Mouse (Mus musculus): ENCODE measurements around the gene Kars. TPM values are rescaled to one million over a fixed set of nuclear protein-coding genes. Genes with fewer than 3 reads are reported as not detected.

The Kars gene
- total and polyA plus RNA-seq, 3 experiments = 257 to 400 (median 304) TPM

- peak; percentile 36; the same call in 1 of the 2 replicates for TF ChIP-seq IRF4 (IDR thresholded peaks at IDR 0.05; ENCODE audit: low read depth, low read length)
These were observed at the start of gene Kars, which contains the start of gene Terf2ip (continued) for GRCm38 (mm10) chr8:112010997-112011815.

DNA sequence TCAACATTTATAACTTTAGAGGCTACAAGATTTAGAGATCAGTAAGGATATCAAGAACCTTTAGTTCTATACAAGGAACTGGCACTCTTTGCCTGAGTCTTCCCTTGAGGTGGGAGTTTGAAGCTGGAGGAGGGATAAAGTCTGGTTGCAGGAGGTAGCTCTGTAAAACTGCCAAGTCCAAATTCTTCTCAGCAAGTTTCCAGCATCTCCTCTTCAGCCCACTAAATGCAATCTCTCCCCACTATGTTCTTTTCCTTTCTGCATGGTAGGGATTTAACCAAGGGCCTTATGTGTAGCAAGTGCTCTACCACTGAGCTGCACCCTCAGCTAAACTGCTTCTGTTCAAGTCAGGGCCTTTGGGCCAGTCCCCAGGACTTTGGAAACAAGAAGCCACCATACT is 43.3 kb upstream of the Kars start:
- Histone ChIP-seq H3K36me3 (replicated peaks in 1 of 2; ENCODE audit: control insufficient read depth in 1 of 2, insufficient read depth in 1 of 2, low read length in 1 of 2) (no peaks in the 10 kb centered on the region), H3K9me3 (replicated peaks; ENCODE audit: low read length) (peaks cover 2% of the 10 kb centered on the region), H3K4me2 (ENCODE audit: insufficient read depth, low read depth, poor library complexity, severe bottlenecking) (no peak overlapping the region), H3K79me2 (replicated peaks; ENCODE audit: control insufficient read depth, extremely low read depth, insufficient read depth, poor library complexity, severe bottlenecking) (no peaks in the 10 kb centered on the region), H3K27me3 (replicated peaks) (peaks cover 60% of the 10 kb centered on the region), H3K27ac (ENCODE audit: insufficient read depth, low read depth) (no peak overlapping the region), H3K9ac (ENCODE audit: insufficient read depth, low read depth) (no peak overlapping the region), H3K4me3 (replicated peaks in 1 of 3; ENCODE audit: low read depth in 2 of 3, low read length in 2 of 3, poor library complexity in 1 of 3) (no peak overlapping the region), H3K4me1 (ENCODE audit: control insufficient read depth in 1 of 2, insufficient read depth in 2 of 2) (no peaks in the 10 kb centered on the region)
- DNase-seq (ENCODE audit: extremely low read depth) = no peak
- in situ Hi-C loops (cut with MboI; ENCODE audit: low pct_ligation_motif_present, low pct_unique_long_range_greater_than_20kb, low sequenced_read_pairs) = loop anchor here (10.0 kb wide), 1 partner anchor 1580 kb away; the partner anchor contains the start of gene Mon1b
- TF ChIP-seq PAX5 (IDR thresholded peaks at IDR 0.05; ENCODE audit: low read length) (no peak), HCFC1 (IDR thresholded peaks at IDR 0.05; ENCODE audit: low read depth, low read length) (no peak), SIN3A (IDR thresholded peaks at IDR 0.05; ENCODE audit: low read length) (no peak), CTCF (conservative IDR thresholded peaks at IDR 0.05 in 1 of 2, IDR thresholded peaks at IDR 0.05 in 1 of 2; ENCODE audit: low read depth in 2 of 2, low read length in 2 of 2) (no peak), USF1 (IDR thresholded peaks at IDR 0.05; ENCODE audit: low read depth, low read length) (no peak), NRF1 (IDR thresholded peaks at IDR 0.05; ENCODE audit: low read depth, low read length) (no peak), ZKSCAN1 (IDR thresholded peaks at IDR 0.05; ENCODE audit: borderline replicate concordance, low read depth, low read length) (no peak)
- dilution Hi-C loops (cut with MboI; ENCODE audit: extremely low pct_ligation_motif_present, extremely low pct_unique_long_range_greater_than_20kb, low sequenced_read_pairs) = no loop called here

DNA sequence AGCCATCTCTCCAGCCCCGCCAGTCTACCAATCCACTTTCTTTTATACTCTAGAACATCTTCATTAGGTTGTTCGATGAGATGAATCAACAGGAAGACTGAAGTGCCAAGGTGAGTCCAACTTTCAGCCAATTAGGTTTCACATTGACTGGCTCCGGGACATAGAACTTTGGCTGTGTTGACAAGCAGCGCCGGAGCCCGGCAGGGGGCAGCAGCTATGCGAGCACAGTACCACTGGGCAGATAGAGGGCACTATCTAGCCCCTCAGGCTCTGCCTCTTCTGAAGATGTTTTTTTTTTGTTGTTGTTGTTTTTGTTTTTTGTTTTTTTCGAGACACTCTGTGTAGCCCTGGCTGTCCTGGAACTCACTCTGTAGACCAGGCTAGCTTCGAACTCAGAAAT is 40.4 kb upstream of the Kars start:
- peaks cover 52% of the 10 kb centered on the region for H3K27me3 ChIP-seq (replicated peaks)
- no peaks in the 10 kb centered on the region for H3K36me3 ChIP-seq (replicated peaks in 1 of 2; ENCODE audit: control insufficient read depth in 1 of 2, insufficient read depth in 1 of 2, low read length in 1 of 2)
- H3K4me2 ChIP-seq (ENCODE audit: insufficient read depth, low read depth, poor library complexity, severe bottlenecking) = no peak overlapping the region
- TF ChIP-seq CTCF (conservative IDR thresholded peaks at IDR 0.05 in 1 of 2, IDR thresholded peaks at IDR 0.05 in 1 of 2; ENCODE audit: low read depth in 2 of 2, low read length in 2 of 2) = peak in 1 of 2 experiments; percentile 94; a peak in 2 of 4 replicates
- no peak for TF ChIP-seq SIN3A (IDR thresholded peaks at IDR 0.05; ENCODE audit: low read length)
- no peak for TF ChIP-seq BHLHE40 (IDR thresholded peaks at IDR 0.05; ENCODE audit: low read depth, low read length)
- TF ChIP-seq SMC3 (IDR thresholded peaks at IDR 0.05; ENCODE audit: low read depth, low read length) = peak; percentile 26; the same call in 1 of the 2 replicates
- TF ChIP-seq ZMIZ1 (IDR thresholded peaks at IDR 0.05; ENCODE audit: low read depth, low read length) = no peak
- TF ChIP-seq TBP (conservative IDR thresholded peaks at IDR 0.05; ENCODE audit: low read depth, low read length) = no peak
- TF ChIP-seq ZC3H11A (IDR thresholded peaks at IDR 0.05; ENCODE audit: low read depth, low read length) = no peak
- TF ChIP-seq ELF1 (IDR thresholded peaks at IDR 0.05; ENCODE audit: low read depth, low read length) = no peak
- TF ChIP-seq NRF1 (IDR thresholded peaks at IDR 0.05; ENCODE audit: low read depth, low read length) = no peak
- TF ChIP-seq NELFE (IDR thresholded peaks at IDR 0.05; ENCODE audit: low read depth, low read length) = peak; percentile 52; the same call in 1 of the 2 replicates
- no peak for TF ChIP-seq POLR2AphosphoS2 (IDR thresholded peaks at IDR 0.05; ENCODE audit: low read depth, low read length)
- peak; percentile 13 for TF ChIP-seq RAD21 (IDR thresholded peaks at IDR 0.05; ENCODE audit: low read depth, low read length)
- no peak overlapping the region for H3K4me3 ChIP-seq (replicated peaks in 1 of 3; ENCODE audit: low read depth in 2 of 3, low read length in 2 of 3, poor library complexity in 1 of 3)
- peaks cover 4% of the 10 kb centered on the region for H3K9me3 ChIP-seq (replicated peaks; ENCODE audit: low read length)
- no peaks in the 10 kb centered on the region for H3K79me2 ChIP-seq (replicated peaks; ENCODE audit: control insufficient read depth, extremely low read depth, insufficient read depth, poor library complexity, severe bottlenecking)
- DNase-seq (ENCODE audit: extremely low read depth) = peak; percentile 35
- in situ Hi-C loops (cut with MboI; ENCODE audit: low pct_ligation_motif_present, low pct_unique_long_range_greater_than_20kb, low sequenced_read_pairs) = loop anchor here (10.0 kb wide), 1 partner anchor 1583 kb away; the partner anchor contains the start of gene Mon1b
- no peak overlapping the region for H3K9ac ChIP-seq (ENCODE audit: insufficient read depth, low read depth)
- dilution Hi-C loops (cut with MboI; ENCODE audit: extremely low pct_ligation_motif_present, extremely low pct_unique_long_range_greater_than_20kb, low sequenced_read_pairs) = no loop called here
- no peaks in the 10 kb centered on the region for H3K4me1 ChIP-seq (ENCODE audit: control insufficient read depth in 1 of 2, insufficient read depth in 2 of 2)
- H3K27ac ChIP-seq (ENCODE audit: insufficient read depth, low read depth) = no peak overlapping the region
